15 mouse cellular contexts compared by ENCODE assay signal in genomic region chr8:120279418-120279817, GRCm38 (mm10). TPM values are rescaled to one million over a fixed set of nuclear protein-coding genes. Genes with fewer than 3 reads are reported as not detected.
DNase-seq lines count a peak whose midpoint lies in the region; ATAC-seq lines count a peak whose summit lies in the region.
"Had no signal": no experiment of that assay in that cellular context is flagged by ENCODE, and none has a peak within 500 bp of the region (broad histone marks: within the 10 kb centered on the region; RNA-seq: fewer than 3 reads in every experiment).

No protein-coding gene starts in this region.

- no peak overlapping the region for H3K9ac ChIP-seq in kidney, embryonic 16.5 days (replicated peaks; ENCODE audit: low read length)
- H3K9ac ChIP-seq: liver, embryonic 15.5 days; midbrain, embryonic 13.5 days; neural tube, embryonic 13.5 days had no signal

- peaks cover 80% of the 10 kb centered on the region for H3K4me1 ChIP-seq in kidney, embryonic 16.5 days (ENCODE audit: insufficient read depth, low read length)

- H3K9me3 ChIP-seq in kidney, embryonic 16.5 days (ENCODE audit: low read length) = no peaks in the 10 kb centered on the region
- H3K9me3 ChIP-seq: liver, embryonic 15.5 days; midbrain, embryonic 13.5 days; neural tube, embryonic 13.5 days had no signal

- H3K27me3 ChIP-seq in kidney, embryonic 16.5 days (ENCODE audit: insufficient read depth, low read length) = no peaks in the 10 kb centered on the region

- H3K27ac ChIP-seq in kidney, embryonic 16.5 days (ENCODE audit: low read length) = 0 out of 2 replicates have a peak overlapping the region, but pooled peaks have one; percentile 12
- H3K27ac ChIP-seq: liver, embryonic 15.5 days; midbrain, embryonic 13.5 days; neural tube, embryonic 13.5 days had no signal

- no peak overlapping the region for H3K4me2 ChIP-seq in kidney, embryonic 16.5 days (replicated peaks; ENCODE audit: low read depth, low read length)
- H3K4me2 ChIP-seq: liver, embryonic 15.5 days; midbrain, embryonic 13.5 days; neural tube, embryonic 13.5 days had no signal

- no peaks in the 10 kb centered on the region for H3K36me3 ChIP-seq in kidney, embryonic 16.5 days (ENCODE audit: insufficient read depth, low read length)
- H3K36me3 ChIP-seq: liver, embryonic 15.5 days; midbrain, embryonic 13.5 days; neural tube, embryonic 13.5 days had no signal

- 81% methylated on average over 7 of the region's 8 CpGs for WGBS in kidney, embryonic 16.5 days

- no peak for ATAC-seq in kidney, embryonic 16.5 days (ENCODE audit: low FRiP score, low TSS enrichment)
- ATAC-seq: inflammation-experienced regulatory T-cells, adult 6 months; midbrain, embryonic 13.5 days had no signal

- no peak overlapping the region for H3K4me3 ChIP-seq in kidney, embryonic 16.5 days (ENCODE audit: low read length)
- H3K4me3 ChIP-seq: liver, embryonic 15.5 days; midbrain, embryonic 13.5 days; neural tube, embryonic 13.5 days had no signal

- DNase-seq in cerebellum, postnatal 10 days = peak; percentile 61 to 74
- no peak for DNase-seq in cerebellum, adult 18-20 months
- DNase-seq in kidney, adult 8-10 months = no peak
- DNase-seq in testis, postnatal 10 days (ENCODE audit: low spot score) = peak; percentile 73
- DNase-seq in testis, postnatal 14 days (ENCODE audit: low spot score) = no peak
- DNase-seq in c-Kit-positive CD71-positive TER-119-positive erythroid progenitor cells, embryonic 14.5 days (ENCODE audit: low spot score) = no peak
- DNase-seq in right cerebral cortex, postnatal 14 days = no peak
- DNase-seq: B cell, adult 2 months; cerebellum, adult 9-11 months; thymus, adult 18-20 months had no signal

RNA-seq across cellular contexts. Expression of gene Gse1, which starts 51.2 kb away (rescaled TPM):
- 6.7 and 7.9 TPM in 2 replicates for polyA plus RNA-seq in kidney, embryonic 16.5 days (2015; fragmentation: Nextera tagmentation; extraction: Ambion mirVana)

Comparison
In these comparisons a context has a peak if more than half of its experiments do, and no peak if none do; other contexts are left out.
1. DNase-seq: peak in cerebellum, postnatal 10 days (2 of 2) and testis, postnatal 10 days (single experiment); none in cerebellum, adult 18-20 months (0 of 2), kidney, adult 8-10 months (0 of 2), testis, postnatal 14 days (single experiment), c-Kit-positive CD71-positive TER-119-positive erythroid progenitor cells, embryonic 14.5 days (single experiment) and right cerebral cortex, postnatal 14 days (single experiment).